Mouse (Mus musculus) liver, adult 2 months (tissue): ENCODE results near the gene Zdbf2. TPM values are rescaled to one million over a fixed set of nuclear protein-coding genes. Genes with fewer than 3 reads are reported as not detected.

Experiments used
- DNase-seq: peaks from one replicate; pipeline ENCODE4 v3.0.0-alpha.2; 2011; ENCODE audit warnings: low read depth, low spot score; ENCODE audit errors: extremely low read depth
- H3K27ac ChIP-seq: fragments of 200-500 bp; replicated peaks from 2 replicates; pipeline ENCODE4 v1.5.1; 2012; ENCODE audit warnings: low read depth, mild to moderate bottlenecking, control low read depth, inconsistent platforms, low read length; ENCODE audit not compliant: insufficient read depth
- H3K27me3 ChIP-seq: fragments of 200-500 bp; 2 replicates; pipeline ENCODE4 v1.6.1; 2012; ENCODE audit warnings: mild to moderate bottlenecking, moderate library complexity, low read length, inconsistent platforms; ENCODE audit not compliant: control insufficient read depth, insufficient read depth
- H3K36me3 ChIP-seq: fragments of 200-500 bp; 2 replicates; pipeline ENCODE4 v1.6.1; 2012; ENCODE audit warnings: low read length, inconsistent platforms; ENCODE audit not compliant: control insufficient read depth, insufficient read depth
- H3K4me1 ChIP-seq: fragments of 200-500 bp; 2 replicates; pipeline ENCODE4 v1.6.1; 2011; ENCODE audit warnings: low read length; ENCODE audit not compliant: control insufficient read depth, insufficient read depth
- H3K4me3 ChIP-seq: fragments of 200-500 bp; 2 replicates; pipeline ENCODE4 v1.5.1; 2011; ENCODE audit warnings: low read depth, mild to moderate bottlenecking, control low read depth, low read length, moderate library complexity; ENCODE audit not compliant: insufficient read depth
- H3K79me2 ChIP-seq: fragments of 200-500 bp; 2 replicates; pipeline ENCODE4 v1.6.1; 2012; ENCODE audit warnings: inconsistent platforms, mild to moderate bottlenecking, low read length, moderate library complexity; ENCODE audit not compliant: control insufficient read depth, insufficient read depth
- H3K9ac ChIP-seq: fragments of 200-500 bp; 2 replicates; pipeline ENCODE4 v1.6.1; 2012; ENCODE audit warnings: low read depth, mild to moderate bottlenecking, control low read depth, inconsistent platforms, low read length
- CTCF ChIP-seq: fragments of 200-500 bp; IDR thresholded peaks from 2 replicates; pipeline ENCODE4 v1.5.1; 2011; ENCODE audit warnings: low read depth, low read length, control low read depth
- POLR2A ChIP-seq: fragments of 200-500 bp; IDR thresholded peaks from 2 replicates; pipeline ENCODE4 v1.6.1; 2011; ENCODE audit warnings: low read length, control low read depth; ENCODE audit not compliant: insufficient read depth; ENCODE audit errors: extremely low read depth
- WGBS: fragments of 180-500 bp; shearing (Covaris S2); methylation state at CpG from one replicate; pipeline ENCODE4 v1.1.7; 2018; 5-methylcytosine and 5-hydroxymethylcytosine counted together
- polyA plus RNA-seq: library from polyadenylated mRNA; depleted of rRNA; stranded (reverse); fragments of >200 nt; gene quantifications from 2 replicates; pipeline ENCODE4 v1.2.3, GENCODE M21; 2012
- total RNA-seq: library from RNA; depleted of rRNA; stranded (reverse); fragments of >200 nt; gene quantifications from 2 replicates; pipeline ENCODE4 v1.2.3, GENCODE M21; 2014

Zdbf2 gene
- total and polyA plus RNA-seq, 2 experiments, result under 0.01 TPM; not detected in 1

- Histone ChIP-seq H3K4me3 (no peak overlapping the region), H3K9ac (no peak overlapping the region), H3K27ac (no peak overlapping the region), H3K36me3 (no peaks in the 10 kb centered on the region), H3K27me3 (peaks cover 9% of the 10 kb centered on the region), H3K4me1 (no peaks in the 10 kb centered on the region), H3K79me2 (no peaks in the 10 kb centered on the region)
- TF ChIP-seq CTCF, result no peak
- TF ChIP-seq POLR2A, result no peak
- WGBS, result 38% methylated on average over 15 of the region's 15 CpGs
- no peak for DNase-seq
These were observed 6.3 kb upstream of the Zdbf2 start for GRCm38 (mm10) chr1:63266716-63267115.

GRCm38 (mm10) chr1:63272125-63272675 lies 865 bp upstream of the Zdbf2 start:
- Histone ChIP-seq H3K4me1 (peaks cover 2% of the 10 kb centered on the region; the same call in 1 of the 2 replicates), H3K36me3 (no peaks in the 10 kb centered on the region), H3K27me3 (peaks cover 18% of the 10 kb centered on the region), H3K27ac (no peak overlapping the region), H3K79me2 (no peaks in the 10 kb centered on the region), H3K4me3 (no peak overlapping the region), H3K9ac (no peak overlapping the region)
- TF ChIP-seq POLR2A (no peak), CTCF (no peak)
- 32% methylated on average over 8 of the region's 8 CpGs for WGBS
- DNase-seq, result no peak

- Histone ChIP-seq H3K9ac (no peak overlapping the region), H3K4me1 (peaks cover 2% of the 10 kb centered on the region; the same call in 1 of the 2 replicates), H3K36me3 (no peaks in the 10 kb centered on the region), H3K27me3 (peaks cover 18% of the 10 kb centered on the region), H3K79me2 (no peaks in the 10 kb centered on the region), H3K4me3 (no peak overlapping the region; the same call in 1 of the 2 replicates), H3K27ac (no peak overlapping the region)
- TF ChIP-seq POLR2A, result no peak
- no peak for TF ChIP-seq CTCF
- WGBS, result 3% methylated on average over 77 of the region's 89 CpGs
- DNase-seq, result no peak
These were observed 380 bp downstream of the Zdbf2 start for GRCm38 (mm10) chr1:63273339-63273951.

- peaks cover 18% of the 10 kb centered on the region for H3K27me3 ChIP-seq
- no peak for DNase-seq
- no peaks in the 10 kb centered on the region for H3K79me2 ChIP-seq
- H3K4me1 ChIP-seq, result peaks cover 2% of the 10 kb centered on the region; the same call in 1 of the 2 replicates
- H3K27ac ChIP-seq, result no peak overlapping the region
- no peak overlapping the region for H3K4me3 ChIP-seq
- 20% methylated on average over 19 of the region's 19 CpGs for WGBS
- TF ChIP-seq CTCF, result no peak
- no peak for TF ChIP-seq POLR2A
- H3K9ac ChIP-seq, result no peak overlapping the region
- no peaks in the 10 kb centered on the region for H3K36me3 ChIP-seq
These were observed 1.1 kb downstream of the Zdbf2 start for GRCm38 (mm10) chr1:63274046-63274730.

- no peaks in the 10 kb centered on the region for H3K36me3 ChIP-seq
- no peak for DNase-seq
- H3K4me1 ChIP-seq, result peaks cover 2% of the 10 kb centered on the region; the same call in 1 of the 2 replicates
- H3K4me3 ChIP-seq, result no peak overlapping the region
- H3K27ac ChIP-seq, result no peak overlapping the region
- peaks cover 12% of the 10 kb centered on the region for H3K27me3 ChIP-seq
- 45% methylated on average over 5 of the region's 5 CpGs for WGBS
- H3K79me2 ChIP-seq, result no peaks in the 10 kb centered on the region
- no peak overlapping the region for H3K9ac ChIP-seq
- TF ChIP-seq CTCF (no peak), POLR2A (no peak)
These were observed 5.0 kb downstream of the Zdbf2 start for GRCm38 (mm10) chr1:63278106-63278505.
